Comparison of ENCODE assay signal across 9 mouse cellular contexts in the genomic region with DNA sequence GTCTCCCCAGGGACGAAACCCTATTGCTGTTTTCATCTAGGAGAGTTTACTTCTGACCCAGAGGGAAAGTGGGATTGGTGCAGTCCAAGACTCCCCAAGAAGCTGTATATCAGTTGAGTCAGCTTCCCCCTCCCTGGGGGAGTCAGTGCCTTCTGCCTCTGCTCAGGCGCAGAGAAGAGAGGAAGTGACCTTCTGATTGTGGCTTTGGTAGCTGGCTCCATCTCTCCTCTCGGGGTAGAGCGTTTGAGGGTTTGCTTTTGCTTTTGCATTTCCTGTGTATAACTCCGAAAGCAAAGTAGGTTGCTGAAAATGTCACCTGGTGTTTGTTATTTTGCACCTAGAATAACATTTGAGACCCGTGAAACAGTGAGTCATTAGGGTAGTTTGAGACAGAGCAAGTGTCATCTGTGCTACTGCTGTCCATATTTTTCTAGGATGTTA. TPM values are rescaled to one million over a fixed set of nuclear protein-coding genes. Genes with fewer than 3 reads are reported as not detected.
DNase-seq lines count a peak whose midpoint lies in the region; ATAC-seq and TF ChIP-seq lines count a peak whose summit lies in the region.
"Had no signal": no experiment of that assay in that cellular context is flagged by ENCODE, and none has a peak within 500 bp of the region (broad histone marks: within the 10 kb centered on the region; RNA-seq: fewer than 3 reads in every experiment).

No protein-coding gene starts in this region.

- H3K27ac ChIP-seq in midbrain, embryonic 11.5 days (ENCODE audit: low read depth, low read length) = no peak overlapping the region
- H3K27ac ChIP-seq in midbrain, embryonic 10.5 days (replicated peaks) = no peak overlapping the region
- H3K27ac ChIP-seq in heart, embryonic 15.5 days = peak overlapping the region; percentile 18; the same call in 1 of the 2 replicates
- no peak overlapping the region for H3K27ac ChIP-seq in hindbrain, postnatal 0 days
- H3K27ac ChIP-seq in forebrain, embryonic 10.5 days = no peak overlapping the region

- WGBS in midbrain, embryonic 11.5 days = 88% methylated on average over 6 of the region's 6 CpGs
- WGBS in midbrain, embryonic 10.5 days = 79% methylated on average over 6 of the region's 6 CpGs
- WGBS in heart, embryonic 15.5 days = 64% methylated on average over 6 of the region's 6 CpGs
- WGBS in hindbrain, postnatal 0 days = 83% methylated on average over 6 of the region's 6 CpGs
- WGBS in forebrain, embryonic 10.5 days = 84% methylated on average over 6 of the region's 6 CpGs

- H3K4me3 ChIP-seq in midbrain, embryonic 11.5 days (ENCODE audit: low read depth, low read length) = no peak overlapping the region
- H3K4me3 ChIP-seq in midbrain, embryonic 10.5 days = no peak overlapping the region
- no peak overlapping the region for H3K4me3 ChIP-seq in heart, embryonic 15.5 days
- H3K4me3 ChIP-seq in hindbrain, postnatal 0 days (ENCODE audit: low read length) = no peak overlapping the region
- no peak overlapping the region for H3K4me3 ChIP-seq in forebrain, embryonic 10.5 days

- no peak overlapping the region for H3K9ac ChIP-seq in midbrain, embryonic 11.5 days (ENCODE audit: low read length)
- H3K9ac ChIP-seq in heart, embryonic 15.5 days = no peak overlapping the region
- no peak overlapping the region for H3K9ac ChIP-seq in hindbrain, postnatal 0 days (replicated peaks; ENCODE audit: low read length)

- H3K9me3 ChIP-seq in midbrain, embryonic 11.5 days (ENCODE audit: control insufficient read depth, low read length) = no peaks in the 10 kb centered on the region
- H3K9me3 ChIP-seq in midbrain, embryonic 10.5 days (replicated peaks) = no peaks in the 10 kb centered on the region
- H3K9me3 ChIP-seq in heart, embryonic 15.5 days (replicated peaks) = no peaks in the 10 kb centered on the region
- H3K9me3 ChIP-seq in hindbrain, postnatal 0 days (ENCODE audit: low read length) = no peaks in the 10 kb centered on the region
- H3K9me3 ChIP-seq in forebrain, embryonic 10.5 days = no peaks in the 10 kb centered on the region

- peak; percentile 56 for DNase-seq in midbrain, embryonic 11.5 days (ENCODE audit: low spot score, missing footprints)
- DNase-seq in midbrain, embryonic 10.5 days (ENCODE audit: low spot score) = no peak
- DNase-seq in hindbrain, postnatal 0 days (ENCODE audit: low spot score) = no peak
- DNase-seq in cerebellum, adult 9-11 months = no peak
- no peak for DNase-seq in right cerebral cortex, adult 18-20 months
- DNase-seq in forebrain, embryonic 10.5 days (ENCODE audit: extremely low spot score, low spot score) = no peak

- TF ChIP-seq CTCF in hindbrain, postnatal 0 days (IDR thresholded peaks at IDR 0.05; ENCODE audit: low read depth) = no peak

- no peak for ATAC-seq in midbrain, embryonic 11.5 days (ENCODE audit: low FRiP score)
- ATAC-seq in heart, embryonic 15.5 days (replicated peaks; ENCODE audit: insufficient number of reproducible peaks, insufficient read depth, low FRiP score, low read depth) = no peak
- ATAC-seq in megakaryocyte, adult 5-6 weeks (ENCODE audit: poor library complexity, severe bottlenecking) = peak; percentile 97
- ATAC-seq in hindbrain, postnatal 0 days = no peak
- ATAC-seq: midbrain, embryonic 16.5 days had no signal

- H3K27me3 ChIP-seq in midbrain, embryonic 11.5 days (ENCODE audit: control insufficient read depth, insufficient read depth, low read length) = no peaks in the 10 kb centered on the region
- no peaks in the 10 kb centered on the region for H3K27me3 ChIP-seq in midbrain, embryonic 10.5 days (ENCODE audit: low read depth, poor library complexity, severe bottlenecking)
- H3K27me3 ChIP-seq in heart, embryonic 15.5 days = no peaks in the 10 kb centered on the region
- no peaks in the 10 kb centered on the region for H3K27me3 ChIP-seq in hindbrain, postnatal 0 days (ENCODE audit: insufficient read depth, low read length)
- no peaks in the 10 kb centered on the region for H3K27me3 ChIP-seq in forebrain, embryonic 10.5 days (ENCODE audit: poor library complexity, severe bottlenecking)

- peaks cover 6% of the 10 kb centered on the region for H3K4me1 ChIP-seq in midbrain, embryonic 11.5 days (ENCODE audit: control insufficient read depth, insufficient read depth, low read length)
- peaks cover 37% of the 10 kb centered on the region for H3K4me1 ChIP-seq in midbrain, embryonic 10.5 days
- H3K4me1 ChIP-seq in heart, embryonic 15.5 days (replicated peaks) = peaks cover 48% of the 10 kb centered on the region
- H3K4me1 ChIP-seq in hindbrain, postnatal 0 days (ENCODE audit: insufficient read depth, low read length) = peaks cover 5% of the 10 kb centered on the region; the same call in 1 of the 2 replicates
- H3K4me1 ChIP-seq in forebrain, embryonic 10.5 days = peaks cover 42% of the 10 kb centered on the region

- H3K36me3 ChIP-seq in midbrain, embryonic 11.5 days (ENCODE audit: control insufficient read depth, insufficient read depth, low read length) = no peaks in the 10 kb centered on the region
- H3K36me3 ChIP-seq in midbrain, embryonic 10.5 days = no peaks in the 10 kb centered on the region
- H3K36me3 ChIP-seq in heart, embryonic 15.5 days = no peaks in the 10 kb centered on the region
- H3K36me3 ChIP-seq in hindbrain, postnatal 0 days (ENCODE audit: insufficient read depth, low read length) = no peaks in the 10 kb centered on the region
- H3K36me3 ChIP-seq in forebrain, embryonic 10.5 days (replicated peaks) = 0 out of 2 replicates have a peak, but pooled peaks cover 5% of the 10 kb centered on the region

- no peak overlapping the region for H3K4me2 ChIP-seq in midbrain, embryonic 11.5 days
- no peak overlapping the region for H3K4me2 ChIP-seq in heart, embryonic 15.5 days
- H3K4me2 ChIP-seq in hindbrain, postnatal 0 days (ENCODE audit: low read depth, low read length) = no peak overlapping the region

RNA-seq across cellular contexts. Expression of gene Rapgef1, which starts 42.3 kb away (rescaled TPM):
- 12.4 and 15.6 TPM in 2 replicates for polyA plus RNA-seq in midbrain, embryonic 11.5 days (2014; fragmentation: Nextera tagmentation; extraction: Ambion mirVana)
- 14.4 and 15.4 TPM in 2 replicates for polyA plus RNA-seq in midbrain, embryonic 10.5 days (2016; fragmentation: Nextera tagmentation; extraction: Ambion mirVana)
- 11.6 and 15.5 TPM in 2 replicates for polyA plus RNA-seq in heart, embryonic 15.5 days (2015; fragmentation: Nextera tagmentation; extraction: Ambion mirVana)
- 20.1 and 20.2 TPM in 2 replicates for total RNA-seq in megakaryocyte, adult 5-6 weeks (2015)
- 22.7 and 22.8 TPM in 2 replicates for total RNA-seq in megakaryocyte, adult 5-6 weeks (2017)
- 91.3 and 94.0 TPM in 2 replicates for total RNA-seq in hindbrain, postnatal 0 days (2014; rRNA removed)
- 13.7 and 14.4 TPM in 2 replicates for polyA plus RNA-seq in hindbrain, postnatal 0 days (2015; fragmentation: Nextera tagmentation; extraction: Ambion mirVana)
- polyA plus RNA-seq in forebrain, embryonic 10.5 days (2016; fragmentation: Nextera tagmentation; extraction: Ambion mirVana) = 15.9 and 17.2 TPM in 2 replicates
